Mouse (Mus musculus) liver, embryonic 14.5 days (tissue): ENCODE data around the gene Actn1. TPM values are rescaled to one million over a fixed set of nuclear protein-coding genes. Genes with fewer than 3 reads are reported as not detected.
A peak's percentile ranks its signal among the peaks of the same experiment; 100 is the strongest.

ENCODE experiments used
- ATAC-seq: fragments of 200-750 bp; cut with Nextera tagmentation; 2 replicates; pipeline ENCODE4 v1.8.0; 2017; ENCODE audit warnings: moderate number of reproducible peaks, mild to moderate bottlenecking, moderate library complexity; ENCODE audit not compliant: insufficient read depth
- DNase-seq, 3 experiments: peaks; one replicate each; pipeline ENCODE4 v3.0.0-alpha.2; 2012 to 2013; ENCODE audit warnings: low read depth in 3 of 3, low spot score in 3 of 3
- H3K27ac ChIP-seq: fragments of 300-500 bp; sonication (generic); 2 replicates; pipeline ENCODE4 v1.5.1; 2014; ENCODE audit warnings: moderate library complexity, mild to moderate bottlenecking, control low read depth, inconsistent platforms
- H3K27me3 ChIP-seq: fragments of 300-500 bp; sonication (generic); 2 replicates; pipeline ENCODE4 v1.6.1; 2014; ENCODE audit warnings: mild to moderate bottlenecking, low read length, moderate library complexity; ENCODE audit not compliant: control insufficient read depth, insufficient read depth
- H3K36me3 ChIP-seq: fragments of 300-500 bp; sonication (generic); replicated peaks from 2 replicates; pipeline ENCODE4 v1.6.1; 2014; ENCODE audit warnings: low read depth; ENCODE audit not compliant: control insufficient read depth, insufficient read depth
- H3K4me1 ChIP-seq, 2 experiments: fragments of 200-500 bp in 1 of 2; fragments of 300-500 bp in 1 of 2; sonication (generic) in 1 of 2; replicated peaks; 2 replicates each; pipeline ENCODE4 v1.6.1; 2012 to 2014; ENCODE audit warnings: antibody characterized with exemption in 1 of 2, inconsistent platforms in 1 of 2, low read length in 1 of 2; ENCODE audit not compliant: control insufficient read depth in 2 of 2, insufficient read depth in 2 of 2
- H3K4me2 ChIP-seq: fragments of 300-500 bp; sonication (generic); 2 replicates; pipeline ENCODE4 v1.6.1; 2014; ENCODE audit warnings: low read depth, mild to moderate bottlenecking, control low read depth, moderate library complexity
- H3K4me3 ChIP-seq, 2 experiments: fragments of 200-500 bp in 1 of 2; fragments of 300-500 bp in 1 of 2; sonication (generic) in 1 of 2; 2 replicates each; pipeline ENCODE4 v1.5.1; 2012 to 2014; ENCODE audit warnings: low read depth in 2 of 2, low read length in 2 of 2, mild to moderate bottlenecking in 2 of 2, control low read depth in 1 of 2, inconsistent platforms in 1 of 2, moderate library complexity in 1 of 2; ENCODE audit not compliant: insufficient read depth in 1 of 2
- H3K9ac ChIP-seq: fragments of 300-500 bp; sonication (generic); replicated peaks from 2 replicates; pipeline ENCODE4 v1.6.1; 2014; ENCODE audit warnings: mild to moderate bottlenecking, control low read depth, moderate library complexity
- H3K9me3 ChIP-seq: fragments of 300-500 bp; sonication (generic); 2 replicates; pipeline ENCODE4 v1.6.1; 2016; ENCODE audit warnings: low read length, mixed read lengths; ENCODE audit not compliant: control insufficient read depth
- CTCF ChIP-seq: IDR thresholded peaks from 2 replicates; pipeline ENCODE4 v1.5.1; 2016; ENCODE audit warnings: antibody characterized with exemption, low read depth, control low read depth
- EP300 ChIP-seq: IDR thresholded peaks from 2 replicates; pipeline ENCODE4 v1.6.1; 2016; ENCODE audit warnings: antibody characterized with exemption, low read depth
- WGBS: fragments of 180-500 bp; shearing (Covaris S2); extraction: QIAGEN DNeasy Blood & Tissue Kit; methylation state at CpG from one replicate; pipeline ENCODE4 v1.1.7; 2014; ENCODE audit not compliant: insufficient replicate concordance; 5-methylcytosine and 5-hydroxymethylcytosine counted together
- polyA plus RNA-seq, 2 experiments: library from polyadenylated mRNA; depleted of rRNA in 1 of 2; stranded (reverse) in 1 of 2; unstranded in 1 of 2; fragments of >200 nt; fragmentation: Nextera tagmentation in 1 of 2; extraction: Ambion mirVana in 1 of 2; gene quantifications; 2 replicates each; pipeline versions ENCODE4 v1.2.1 to v1.2.3; 2012 to 2014

Actn1 gene
- polyA plus RNA-seq, 2 experiments = 5.6 to 14.0 TPM

- Histone ChIP-seq H3K9me3 (no peaks in the 10 kb centered on the region), H3K4me1 (no peaks in the 10 kb centered on the region), H3K4me2 (no peak overlapping the region), H3K9ac (no peak overlapping the region), H3K4me3 (no peak overlapping the region), H3K27me3 (no peaks in the 10 kb centered on the region), H3K36me3 (no peaks in the 10 kb centered on the region), H3K27ac (no peak overlapping the region)
- ATAC-seq = no peak
- no peak for TF ChIP-seq CTCF
- TF ChIP-seq EP300 = no peak
- DNase-seq = no peak
- 68% methylated on average over 10 of the region's 10 CpGs for WGBS
Measured at GRCm38 (mm10) chr12:80278866-80279265, 18.7 kb upstream of the Actn1 start.

DNA sequence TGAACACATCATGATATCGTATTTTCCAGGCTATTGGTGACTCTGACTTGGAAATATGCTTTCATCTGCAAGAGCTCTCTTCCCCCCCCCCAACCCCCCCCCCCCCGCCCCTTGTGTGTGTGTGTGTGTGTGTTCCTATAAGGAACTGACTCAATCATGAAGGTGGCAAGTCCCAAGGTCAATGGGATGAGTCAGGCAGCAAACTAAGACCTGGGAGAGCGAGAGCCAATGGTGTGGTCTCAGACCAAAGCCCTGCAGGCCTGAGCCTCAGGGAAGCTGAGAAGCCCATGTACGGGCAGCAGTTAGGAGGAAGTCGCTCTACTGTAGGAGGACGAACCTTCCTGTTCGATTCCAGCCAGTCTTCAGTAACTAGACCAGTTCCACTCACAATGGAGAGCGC, 17.3 kb upstream of the Actn1 start:
- Histone ChIP-seq H3K36me3 (no peaks in the 10 kb centered on the region), H3K27me3 (no peaks in the 10 kb centered on the region), H3K4me3 (no peak overlapping the region), H3K4me1 (no peaks in the 10 kb centered on the region), H3K9me3 (no peaks in the 10 kb centered on the region), H3K27ac (no peak overlapping the region), H3K4me2 (no peak overlapping the region), H3K9ac (no peak overlapping the region)
- ATAC-seq (no peak), DNase-seq (no peak)
- TF ChIP-seq CTCF = no peak
- no peak for TF ChIP-seq EP300
- 54% methylated on average over 7 of the region's 8 CpGs for WGBS

DNA sequence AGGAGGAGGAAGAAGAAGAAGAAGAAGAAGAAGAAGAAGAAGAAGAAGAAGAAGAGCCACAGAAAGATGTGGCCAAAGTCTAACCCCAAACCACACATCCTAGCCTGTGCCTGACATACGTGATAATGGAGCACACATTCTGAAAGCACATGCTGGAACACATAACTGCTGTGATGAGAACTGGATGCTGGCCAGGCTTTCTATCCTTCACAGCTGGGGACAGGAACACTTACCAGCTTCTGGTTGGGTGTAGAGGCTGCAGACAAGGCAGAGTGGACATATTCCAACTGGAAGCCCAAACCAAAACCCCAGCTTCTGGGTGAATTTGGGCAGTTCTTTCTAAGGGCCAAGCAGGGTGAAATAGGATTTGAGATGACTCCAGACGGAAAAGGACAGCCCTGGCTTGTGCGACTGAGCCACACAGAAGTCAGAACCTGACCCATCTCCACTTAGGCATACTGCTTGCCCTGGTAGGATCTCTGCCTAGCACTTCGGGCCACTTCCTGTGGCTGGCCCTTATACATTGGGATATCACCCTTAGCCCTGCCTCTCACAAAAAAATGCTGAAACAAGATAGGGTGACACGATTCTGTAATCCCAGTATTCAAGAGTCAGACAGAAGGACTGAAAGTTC, 15.1 kb upstream of the Actn1 start:
- H3K9me3 ChIP-seq = no peaks in the 10 kb centered on the region
- TF ChIP-seq CTCF = no peak
- TF ChIP-seq EP300 = no peak
- H3K4me2 ChIP-seq = no peak overlapping the region
- no peak for ATAC-seq
- WGBS = 52% methylated on average over 5 of the region's 5 CpGs
- H3K4me1 ChIP-seq = peaks cover 0 to 5% of the 10 kb centered on the region in 2 experiments; a peak in 1 of 4 replicates
- H3K36me3 ChIP-seq = no peaks in the 10 kb centered on the region
- DNase-seq = no peak
- no peak overlapping the region for H3K27ac ChIP-seq
- no peak overlapping the region for H3K4me3 ChIP-seq
- H3K9ac ChIP-seq = no peak overlapping the region
- H3K27me3 ChIP-seq = no peaks in the 10 kb centered on the region

GRCm38 (mm10) chr12:80273020-80273686, 13.0 kb upstream of the Actn1 start:
- DNase-seq (peak in 2 of 3 experiments; percentile 16 to 18), ATAC-seq (peak; percentile 45; the same call in 1 of the 2 replicates)
- Histone ChIP-seq H3K4me2 (peak overlapping the region; percentile 31; the same call in 1 of the 2 replicates), H3K27me3 (no peaks in the 10 kb centered on the region), H3K4me1 (peaks cover 0 to 5% of the 10 kb centered on the region in 2 experiments; a peak in 1 of 4 replicates), H3K9ac (no peak overlapping the region), H3K36me3 (no peaks in the 10 kb centered on the region), H3K4me3 (no peak overlapping the region), H3K9me3 (no peaks in the 10 kb centered on the region), H3K27ac (no peak overlapping the region)
- TF ChIP-seq EP300 = no peak
- no peak for TF ChIP-seq CTCF
- 28% methylated on average over 10 of the region's 10 CpGs for whole genome bisulfite sequencing

GRCm38 (mm10) chr12:80271806-80272205, 11.6 kb upstream of the Actn1 start:
- Histone ChIP-seq H3K4me2 (no peak overlapping the region), H3K36me3 (no peaks in the 10 kb centered on the region), H3K4me1 (peaks cover 0 to 5% of the 10 kb centered on the region in 2 experiments; a peak in 1 of 4 replicates), H3K27me3 (no peaks in the 10 kb centered on the region), H3K4me3 (no peak overlapping the region), H3K9ac (no peak overlapping the region), H3K27ac (no peak overlapping the region), H3K9me3 (no peaks in the 10 kb centered on the region)
- ATAC-seq (no peak), DNase-seq (no peak)
- WGBS = 45% methylated on average over 5 of the region's 5 CpGs
- TF ChIP-seq CTCF = no peak
- TF ChIP-seq EP300 = no peak
